Mouse (Mus musculus) MEL (cell line): ENCODE results near the gene Opcml.

Experiments
- CHD2 ChIP-seq: IDR thresholded peaks from 2 replicates; pipeline ENCODE4 v1.6.1; 2011; ENCODE audit warnings: low read length, improper control_type of control experiment
- CTCF ChIP-seq, 3 experiments: IDR thresholded peaks in 2 of 3; conservative IDR thresholded peaks in 1 of 3; 2 replicates each; pipeline ENCODE4 v1.5.1; 2011 to 2012; ENCODE audit warnings: low read length in 3 of 3, low read depth in 2 of 3, mild to moderate bottlenecking in 2 of 3, improper control_type of control experiment in 1 of 3, inconsistent platforms in 1 of 3, mixed read lengths in 1 of 3, moderate library complexity in 1 of 3; ENCODE audit not compliant: control insufficient read depth in 1 of 3, insufficient read depth in 1 of 3, poor library complexity in 1 of 3, severe bottlenecking in 1 of 3
- EP300 ChIP-seq, 2 experiments: IDR thresholded peaks; 2 replicates each; pipeline ENCODE4 v1.6.1; 2011; ENCODE audit warnings: improper control_type of control experiment in 2 of 2, low read length in 2 of 2, low read depth in 1 of 2, mild to moderate bottlenecking in 1 of 2
- ETS1 ChIP-seq: IDR thresholded peaks from 2 replicates; pipeline ENCODE4 v1.6.1; 2012; ENCODE audit warnings: low read depth, mild to moderate bottlenecking, inconsistent platforms, low read length, improper control_type of control experiment, moderate library complexity
- GATA1 ChIP-seq: IDR thresholded peaks from 2 replicates; pipeline ENCODE4 v1.6.1; 2011; ENCODE audit warnings: low read depth, low read length, improper control_type of control experiment
- KAT2A ChIP-seq: conservative IDR thresholded peaks from 2 replicates; pipeline ENCODE4 v1.6.1; 2012; ENCODE audit warnings: low read depth, low read length, improper control_type of control experiment, inconsistent platforms
- NRF1 ChIP-seq: IDR thresholded peaks from 2 replicates; pipeline ENCODE4 v1.6.1; 2014; ENCODE audit warnings: low read depth, mild to moderate bottlenecking, inconsistent platforms, low read length, improper control_type of control experiment, moderate library complexity; ENCODE audit not compliant: poor library complexity, insufficient read depth, severe bottlenecking
- POLR2A ChIP-seq, 2 experiments: IDR thresholded peaks; 2 replicates each; pipeline ENCODE4 v1.6.1; 2011 to 2012; ENCODE audit warnings: low read length in 2 of 2, mild to moderate bottlenecking in 2 of 2, control low read depth in 1 of 2, improper control_type of control experiment in 1 of 2, low read depth in 1 of 2, moderate library complexity in 1 of 2; ENCODE audit not compliant: control insufficient read depth in 1 of 2, insufficient read depth in 1 of 2, poor library complexity in 1 of 2
- RCOR1 ChIP-seq: IDR thresholded peaks from 2 replicates; pipeline ENCODE4 v1.6.1; 2012; ENCODE audit warnings: low read depth, mild to moderate bottlenecking, inconsistent platforms, low read length, improper control_type of control experiment
- USF1 ChIP-seq: IDR thresholded peaks from 2 replicates; pipeline ENCODE4 v1.6.1; 2014; ENCODE audit warnings: low read depth, mild to moderate bottlenecking, inconsistent platforms, low read length, improper control_type of control experiment, moderate library complexity
- ZC3H11A ChIP-seq: IDR thresholded peaks from 2 replicates; pipeline ENCODE4 v1.6.1; 2012; ENCODE audit warnings: low read depth, mild to moderate bottlenecking, inconsistent platforms, low read length, improper control_type of control experiment
- ZMIZ1 ChIP-seq: IDR thresholded peaks from 2 replicates; pipeline ENCODE4 v1.6.1; 2012; ENCODE audit warnings: low read depth, mild to moderate bottlenecking, inconsistent platforms, low read length, improper control_type of control experiment, moderate library complexity
- ZNF384 ChIP-seq: IDR thresholded peaks from 2 replicates; pipeline ENCODE4 v1.6.1; 2012; ENCODE audit warnings: low read depth, mild to moderate bottlenecking, inconsistent platforms, low read length, improper control_type of control experiment

DNA sequence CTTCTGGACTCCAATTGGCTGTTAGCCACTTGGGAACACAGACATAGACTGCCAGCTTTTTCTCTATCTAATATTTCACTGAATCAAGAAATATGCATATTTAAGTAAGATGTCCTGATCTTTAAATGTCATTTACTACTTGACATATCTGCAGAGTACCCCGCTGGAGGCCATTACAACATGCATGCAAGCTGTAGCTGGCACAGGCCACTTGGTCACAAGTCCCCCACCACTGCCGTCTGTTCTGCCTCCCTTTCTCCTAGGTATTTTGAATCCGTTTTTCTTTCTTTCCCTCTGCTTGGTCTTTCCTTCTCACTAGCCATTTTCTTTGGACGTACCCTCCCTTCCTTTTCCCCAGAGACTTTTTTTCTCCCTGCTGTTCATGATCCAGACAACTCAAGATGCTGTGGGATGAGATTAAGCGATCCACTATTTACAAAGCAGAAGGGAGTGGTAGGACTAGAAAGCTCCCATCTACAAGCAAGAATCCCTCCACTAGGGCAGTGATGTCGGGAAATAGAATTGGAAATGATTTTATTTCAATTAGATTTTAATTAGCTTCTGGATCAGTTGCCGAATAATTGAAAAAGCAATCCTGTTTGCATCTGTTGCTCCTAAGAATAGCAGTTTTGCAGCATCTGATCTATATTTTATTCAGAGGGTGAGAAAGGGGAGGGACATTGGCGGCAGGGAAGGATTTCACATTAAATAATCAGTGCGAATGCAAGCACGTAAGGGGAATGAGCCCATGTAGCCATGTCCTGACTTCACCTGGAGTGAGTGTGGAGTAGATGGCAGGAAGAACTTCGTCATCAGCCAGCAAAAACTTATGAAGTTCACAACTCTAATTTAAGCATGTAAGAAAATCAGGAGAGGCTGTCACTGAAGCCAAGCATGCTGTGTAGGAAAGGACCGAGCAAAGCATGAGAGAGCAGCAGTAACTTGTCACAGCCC lies 709.5 kb downstream of the Opcml start:
- no peak for TF ChIP-seq EP300 (IDR thresholded peaks at IDR 0.05; ENCODE audit: low read depth in 1 of 2, low read length in 2 of 2)
- no peak for TF ChIP-seq ETS1
- no peak for TF ChIP-seq CTCF (IDR thresholded peaks at IDR 0.05 in 2 of 3, conservative IDR thresholded peaks at IDR 0.05 in 1 of 3; ENCODE audit: control insufficient read depth in 1 of 3, insufficient read depth in 1 of 3, low read depth in 2 of 3, low read length in 3 of 3, poor library complexity in 1 of 3, severe bottlenecking in 1 of 3)
- TF ChIP-seq POLR2A (IDR thresholded peaks at IDR 0.05; ENCODE audit: control insufficient read depth in 1 of 2, insufficient read depth in 1 of 2, low read depth in 1 of 2, low read length in 2 of 2, poor library complexity in 1 of 2) = no peak
- no peak for TF ChIP-seq USF1
- no peak for TF ChIP-seq ZMIZ1
- no peak for TF ChIP-seq CHD2
- no peak for TF ChIP-seq GATA1
- no peak for TF ChIP-seq RCOR1
- no peak for TF ChIP-seq ZNF384
- TF ChIP-seq NRF1 = no peak
- TF ChIP-seq ZC3H11A = no peak
- no peak for TF ChIP-seq KAT2A
